Mouse (Mus musculus) lung, embryonic 14.5 days (tissue): ENCODE measurements around the gene Twf2. TPM values are rescaled to one million over a fixed set of nuclear protein-coding genes. Genes with fewer than 3 reads are reported as not detected.

Source experiments
- ATAC-seq: fragments of 200-750 bp; cut with Nextera tagmentation; 2 replicates; pipeline ENCODE4 v1.8.0; 2017; ENCODE audit warnings: mild to moderate bottlenecking, moderate TSS enrichment, moderate library complexity; ENCODE audit not compliant: insufficient read depth
- DNase-seq: peaks from one replicate; pipeline ENCODE4 v3.0.0-alpha.2; 2015
- H3K27ac ChIP-seq: fragments of 300-500 bp; sonication (generic); 2 replicates; pipeline ENCODE4 v1.5.1; 2014; ENCODE audit warnings: low read depth, mild to moderate bottlenecking, moderate library complexity
- H3K27me3 ChIP-seq: fragments of 300-500 bp; sonication (generic); 2 replicates; pipeline ENCODE4 v1.6.1; 2014; ENCODE audit warnings: low read length, control low read depth; ENCODE audit not compliant: insufficient read depth
- H3K36me3 ChIP-seq: fragments of 300-500 bp; sonication (generic); 2 replicates; pipeline ENCODE4 v1.6.1; 2014; ENCODE audit warnings: control low read depth; ENCODE audit not compliant: insufficient read depth
- H3K4me1 ChIP-seq: fragments of 300-500 bp; sonication (generic); 2 replicates; pipeline ENCODE4 v1.6.1; 2014; ENCODE audit warnings: antibody characterized with exemption, control low read depth; ENCODE audit not compliant: insufficient read depth
- H3K4me2 ChIP-seq: fragments of 300-500 bp; sonication (generic); 2 replicates; pipeline ENCODE4 v1.6.1; 2014; ENCODE audit warnings: mild to moderate bottlenecking
- H3K4me3 ChIP-seq: fragments of 300-500 bp; sonication (generic); 2 replicates; pipeline ENCODE4 v1.5.1; 2014; ENCODE audit warnings: low read depth, low read length
- H3K9ac ChIP-seq: fragments of 300-500 bp; sonication (generic); 2 replicates; pipeline ENCODE4 v1.6.1; 2014
- H3K9me3 ChIP-seq: fragments of 300-500 bp; sonication (generic); 2 replicates; pipeline ENCODE4 v1.6.1; 2016; ENCODE audit warnings: low read depth, low read length, control low read depth
- CTCF ChIP-seq: IDR thresholded peaks from 2 replicates; pipeline ENCODE4 v1.5.1; 2016; ENCODE audit warnings: antibody characterized with exemption, low read depth
- WGBS: fragments of 180-500 bp; shearing (Covaris S2); extraction: QIAGEN DNeasy Blood & Tissue Kit; methylation state at CpG from one replicate; pipeline ENCODE4 v1.1.7; 2014; 5-methylcytosine and 5-hydroxymethylcytosine counted together
- polyA plus RNA-seq: library from polyadenylated mRNA; unstranded; fragments of >200 nt; fragmentation: Nextera tagmentation; extraction: Ambion mirVana; gene quantifications from 2 replicates; pipeline ENCODE4 v1.2.1, GENCODE M21; 2014

Twf2 gene
- polyA plus RNA-seq, 1 experiment from 2014 or later: 78.1 TPM

DNA sequence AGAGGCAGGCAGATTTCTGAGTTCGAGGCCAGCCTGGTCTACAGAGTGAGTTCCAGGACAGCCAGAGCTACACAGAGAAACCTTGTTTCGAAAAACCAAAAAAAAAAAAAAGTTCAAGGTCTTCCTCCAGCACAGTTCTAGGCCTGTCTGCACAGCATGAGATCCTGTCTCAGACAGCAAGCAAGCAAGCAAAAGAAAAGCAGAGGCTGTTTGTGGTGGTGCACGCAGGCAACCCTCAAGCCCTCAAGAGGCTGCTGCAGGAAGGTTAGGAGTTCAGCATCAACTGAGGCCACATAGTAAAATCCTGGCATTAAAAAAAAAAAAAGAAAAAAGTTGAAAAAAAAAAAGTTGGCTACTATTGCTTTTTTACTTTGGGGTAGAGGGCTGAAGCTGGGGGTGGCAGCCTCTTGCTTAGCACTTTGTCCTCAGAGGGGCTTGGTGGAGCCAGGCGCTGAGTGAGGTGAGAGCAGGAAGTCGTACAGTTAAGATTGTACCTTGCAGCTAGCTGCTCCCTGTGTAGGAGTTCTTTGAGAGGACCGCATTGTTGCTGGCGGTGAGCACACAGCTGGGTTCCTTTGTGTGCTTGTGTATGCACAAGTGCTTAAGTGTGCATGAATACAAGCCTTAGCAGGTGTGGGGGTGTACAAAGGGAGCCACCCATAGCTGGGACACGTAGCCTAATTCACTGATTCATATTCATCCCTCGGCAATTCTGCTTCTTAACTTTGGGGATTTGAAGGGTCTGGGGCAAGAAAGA is 8.1 kb downstream of the Twf2 start:
- 47% methylated on average over 9 of the region's 9 CpGs for WGBS
- no peak for TF ChIP-seq CTCF
- H3K27me3 ChIP-seq: no peaks in the 10 kb centered on the region
- peak overlapping the region; percentile 88 for H3K27ac ChIP-seq
- H3K9me3 ChIP-seq: no peaks in the 10 kb centered on the region
- 0 out of 2 replicates have a peak, but pooled peaks cover 5% of the 10 kb centered on the region for H3K4me1 ChIP-seq
- DNase-seq: peak; percentile 42
- peaks cover 41% of the 10 kb centered on the region for H3K36me3 ChIP-seq
- H3K4me3 ChIP-seq: peak overlapping the region; percentile 14; the same call in 1 of the 2 replicates
- ATAC-seq: peak; percentile 44
- H3K4me2 ChIP-seq: peak overlapping the region; percentile 56
- peak overlapping the region; percentile 50 for H3K9ac ChIP-seq

DNA sequence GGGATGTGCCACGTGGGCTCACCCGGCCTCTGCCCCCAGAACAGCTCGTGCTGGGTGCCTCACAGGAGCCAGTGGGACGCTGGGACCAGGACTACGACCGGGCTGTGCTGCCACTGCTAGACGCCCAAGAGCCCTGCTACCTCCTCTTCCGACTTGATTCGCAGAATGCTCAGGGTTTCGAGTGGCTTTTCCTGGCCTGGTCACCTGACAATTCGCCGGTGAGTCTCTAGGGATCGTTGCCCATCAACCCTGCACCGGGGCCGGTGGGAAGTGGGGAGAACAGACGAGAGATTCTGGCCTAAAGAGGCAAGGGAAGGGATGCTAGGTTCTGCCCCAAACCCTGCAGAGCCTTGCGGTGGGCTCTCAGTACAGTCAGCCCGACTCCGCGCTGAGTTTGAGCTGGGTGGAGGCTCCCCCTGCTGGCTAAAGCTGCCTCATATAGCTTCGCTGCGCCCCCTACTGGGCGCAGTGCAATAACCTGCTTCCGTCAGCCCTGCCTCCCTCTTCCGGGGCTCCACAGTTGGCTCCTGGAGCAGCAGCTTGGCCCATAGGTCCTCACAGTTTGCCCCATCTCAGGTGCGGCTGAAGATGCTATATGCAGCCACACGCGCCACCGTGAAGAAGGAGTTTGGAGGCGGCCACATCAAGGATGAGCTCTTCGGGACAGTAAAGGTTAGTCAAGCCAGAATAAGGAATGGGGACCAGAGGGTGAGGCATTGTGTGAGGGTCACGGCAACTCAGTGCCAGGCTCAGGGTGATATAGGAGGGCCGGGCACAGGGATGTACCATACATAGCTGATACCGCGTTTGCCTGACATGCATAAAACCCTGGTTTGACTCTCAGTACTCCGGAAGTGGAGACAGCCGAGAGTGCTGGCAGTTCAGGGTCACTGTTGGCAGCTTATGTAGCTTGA is 9.0 kb downstream of the Twf2 start:
- Histone ChIP-seq H3K27ac (peak overlapping the region; percentile 88), H3K4me2 (peak overlapping the region; percentile 56), H3K9me3 (no peaks in the 10 kb centered on the region), H3K4me3 (peak overlapping the region; percentile 14; the same call in 1 of the 2 replicates), H3K9ac (peak overlapping the region; percentile 50), H3K36me3 (peaks cover 41% of the 10 kb centered on the region), H3K4me1 (0 out of 2 replicates have a peak, but pooled peaks cover 5% of the 10 kb centered on the region), H3K27me3 (no peaks in the 10 kb centered on the region)
- 18% methylated on average over 37 of the region's 37 CpGs for WGBS
- TF ChIP-seq CTCF: peak; percentile 100
- peak; percentile 85 for ATAC-seq
- peak; percentile 98 for DNase-seq

DNA sequence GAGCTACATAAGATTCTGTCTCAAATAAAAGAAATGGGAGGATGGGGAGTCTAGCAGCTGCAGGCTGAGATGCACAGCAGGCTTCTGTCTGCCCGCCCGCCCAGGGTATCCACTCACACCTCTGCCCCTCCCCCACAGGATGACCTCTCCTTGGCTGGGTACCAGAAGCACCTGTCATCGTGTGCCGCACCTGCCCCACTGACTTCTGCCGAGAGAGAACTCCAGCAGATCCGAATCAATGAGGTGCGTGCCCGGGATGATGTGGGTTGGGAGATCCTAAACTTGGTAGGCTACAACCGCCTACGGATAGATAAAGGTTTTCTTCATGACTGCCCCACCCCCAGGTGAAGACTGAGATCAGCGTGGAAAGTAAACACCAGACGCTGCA is 9.7 kb downstream of the Twf2 start:
- Histone ChIP-seq H3K4me2 (no peak overlapping the region), H3K9ac (no peak overlapping the region), H3K4me3 (no peak overlapping the region), H3K36me3 (peaks cover 41% of the 10 kb centered on the region), H3K27me3 (no peaks in the 10 kb centered on the region), H3K9me3 (no peaks in the 10 kb centered on the region), H3K27ac (no peak overlapping the region), H3K4me1 (0 out of 2 replicates have a peak, but pooled peaks cover 5% of the 10 kb centered on the region)
- ATAC-seq (no peak), DNase-seq (no peak)
- TF ChIP-seq CTCF: no peak
- WGBS: 65% methylated on average over 12 of the region's 12 CpGs

DNA sequence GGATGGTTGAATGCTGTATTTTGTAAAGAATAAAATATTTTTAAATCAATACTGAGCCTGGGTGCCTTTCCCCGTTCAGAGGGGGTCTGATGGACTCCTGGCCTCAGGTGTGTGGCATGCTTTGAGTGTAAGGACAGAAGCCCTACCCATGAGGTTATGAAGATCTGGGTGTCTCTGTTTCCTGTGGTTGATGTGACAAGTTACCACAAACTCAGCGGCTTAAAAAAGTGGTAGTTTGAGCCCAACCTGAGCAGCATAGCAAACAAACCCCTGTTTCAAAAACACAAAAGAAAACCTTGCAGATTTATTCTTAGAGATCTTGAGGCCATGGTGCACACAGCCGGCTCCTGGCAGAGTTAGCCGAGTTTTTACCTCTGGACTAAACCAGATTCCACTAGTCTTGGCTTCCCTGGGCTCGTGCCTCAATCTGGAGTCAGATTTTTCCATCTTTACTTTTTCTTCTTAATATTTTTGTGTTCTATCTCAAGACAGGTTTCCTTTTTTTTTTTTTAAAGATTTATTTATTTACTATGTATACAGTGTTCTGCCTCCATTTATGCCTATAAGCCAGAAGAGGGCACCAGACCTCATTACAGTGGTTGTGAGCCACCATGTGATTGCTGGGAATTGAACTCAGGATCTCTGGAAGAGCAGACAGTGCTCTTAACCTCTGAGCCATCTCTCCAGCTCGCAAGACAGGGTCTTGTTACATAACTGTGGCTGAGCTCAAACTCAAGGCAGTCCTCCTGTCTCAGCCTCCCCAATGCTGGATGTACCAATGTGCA is 12.6 kb downstream of the Twf2 start:
- peaks cover 33% of the 10 kb centered on the region for H3K36me3 ChIP-seq
- no peaks in the 10 kb centered on the region for H3K27me3 ChIP-seq
- H3K9ac ChIP-seq: no peak overlapping the region
- H3K4me2 ChIP-seq: no peak overlapping the region
- peak; percentile 40 for TF ChIP-seq CTCF
- no peaks in the 10 kb centered on the region for H3K9me3 ChIP-seq
- no peak overlapping the region for H3K27ac ChIP-seq
- no peak for ATAC-seq
- WGBS: 82% methylated on average over 6 of the region's 6 CpGs
- H3K4me1 ChIP-seq: 0 out of 2 replicates have a peak, but pooled peaks cover 5% of the 10 kb centered on the region
- no peak overlapping the region for H3K4me3 ChIP-seq
- DNase-seq: no peak

DNA sequence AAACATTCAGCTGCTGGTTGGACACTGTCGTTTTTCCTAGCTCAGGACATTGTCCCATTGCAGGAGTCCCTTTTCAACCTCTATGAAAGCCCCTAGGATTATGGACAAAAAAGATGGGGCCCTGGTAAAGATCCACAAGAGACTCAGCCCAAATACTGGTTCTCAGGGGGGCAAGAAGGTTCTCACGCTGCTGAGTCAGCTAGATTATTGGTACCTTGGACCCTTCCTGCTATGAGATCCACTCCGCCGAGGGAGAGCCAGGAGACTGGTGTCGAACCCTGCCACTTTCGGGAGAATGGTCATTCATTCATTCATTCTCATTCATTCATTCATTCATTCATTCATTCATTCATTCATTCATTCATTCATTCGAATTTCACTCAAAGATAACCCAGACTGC is 14.1 kb downstream of the Twf2 start:
- no peak for ATAC-seq
- H3K4me1 ChIP-seq: no peaks in the 10 kb centered on the region
- H3K27me3 ChIP-seq: no peaks in the 10 kb centered on the region
- DNase-seq: no peak
- 87% methylated on average over 7 of the region's 7 CpGs for WGBS
- H3K36me3 ChIP-seq: peaks cover 33% of the 10 kb centered on the region
- H3K9me3 ChIP-seq: no peaks in the 10 kb centered on the region
- no peak overlapping the region for H3K9ac ChIP-seq
- TF ChIP-seq CTCF: no peak
- no peak overlapping the region for H3K4me3 ChIP-seq
- no peak overlapping the region for H3K27ac ChIP-seq
- H3K4me2 ChIP-seq: no peak overlapping the region

DNA sequence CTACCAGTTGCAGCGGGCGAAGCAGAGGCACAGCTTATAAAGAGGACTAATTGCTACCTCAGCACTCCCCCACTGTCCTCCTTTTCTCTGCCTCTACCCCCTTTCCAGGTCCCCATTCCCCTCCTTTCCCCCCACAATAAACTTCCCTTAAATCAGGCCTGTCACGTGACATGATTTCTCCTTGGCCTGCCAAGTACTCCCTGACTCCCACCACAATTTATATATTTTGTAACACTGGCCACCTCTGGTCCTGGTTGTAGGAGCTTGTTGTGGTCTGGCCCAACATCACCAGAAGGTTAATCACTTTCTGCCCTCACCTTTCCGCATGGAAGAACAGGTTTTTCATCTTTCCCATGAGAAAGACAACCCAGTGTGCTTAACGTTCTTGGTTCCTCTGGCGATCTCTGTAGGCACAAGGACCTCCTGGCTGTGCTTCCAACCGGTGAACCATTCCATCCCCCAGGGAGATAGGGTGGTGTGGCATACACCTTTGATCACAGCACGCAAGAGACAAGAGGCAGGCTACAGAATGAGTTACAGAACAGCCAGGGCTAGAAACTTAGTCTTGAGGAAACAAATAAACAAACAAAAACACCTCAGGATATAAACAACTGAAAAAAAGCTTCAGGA is 18.1 kb downstream of the Twf2 start:
- no peak for TF ChIP-seq CTCF
- Histone ChIP-seq H3K9me3 (no peaks in the 10 kb centered on the region), H3K27ac (no peak overlapping the region), H3K4me3 (no peak overlapping the region), H3K36me3 (no peaks in the 10 kb centered on the region), H3K27me3 (peaks cover 10% of the 10 kb centered on the region; the same call in 1 of the 2 replicates), H3K9ac (no peak overlapping the region), H3K4me1 (peaks cover 6% of the 10 kb centered on the region), H3K4me2 (no peak overlapping the region)
- 56% methylated on average over 8 of the region's 8 CpGs for WGBS
- ATAC-seq: no peak
- no peak for DNase-seq
